Mouse (Mus musculus) central nervous system, embryonic 11.5 days (tissue): ENCODE data around the gene 2810459M11Rik. TPM values are rescaled to one million over a fixed set of nuclear protein-coding genes. Genes with fewer than 3 reads are reported as not detected.

Source experiments
- polyA plus RNA-seq: library from polyadenylated mRNA; depleted of rRNA; stranded (reverse); fragments of >200 nt; gene quantifications from 2 replicates; pipeline ENCODE4 v1.2.3, GENCODE M21; 2012; rRNA removed

2810459M11Rik gene
- 0.53 and 1.3 TPM in 2 replicates for polyA plus RNA-seq

GRCm38 (mm10) chr1:86045848-86046805 lies at the start of gene 2810459M11Rik:
2810459M11Rik (plus strand) TSS chr1:86045863.

GRCm38 (mm10) chr1:86016516-86016915 lies 29.1 kb upstream of the 2810459M11Rik start, which contains the start of gene Spata3:
Spata3 (plus strand) TSS chr1:86016816.

GRCm38 (mm10) chr1:86064271-86064991 lies 18.8 kb downstream of the 2810459M11Rik start, which contains the start of gene Psmd1:
Psmd1 (plus strand) TSS chr1:86064387.

Other genes with a start within 250 kb of the 2810459M11Rik start
- 86.2 and 112 TPM in 2 replicates for gene Itm2c, start 151.6 kb upstream of the 2810459M11Rik start, polyA plus RNA-seq
- 1.1 and 1.5 TPM in 2 replicates for gene 4933407L21Rik, start 117.4 kb upstream of the 2810459M11Rik start, polyA plus RNA-seq
- 0.01 TPM in 2 replicates for gene Gpr55, start 84.9 kb upstream of the 2810459M11Rik start, polyA plus RNA-seq
- gene Spata3, start 29.0 kb upstream of the 2810459M11Rik start, polyA plus RNA-seq: not detected in 2 replicates
- 112 and 125 TPM in 2 replicates for gene Psmd1, start 18.5 kb downstream of the 2810459M11Rik start, polyA plus RNA-seq
- not detected in 2 replicates for gene Htr2b, start 66.1 kb downstream of the 2810459M11Rik start, polyA plus RNA-seq
- gene Gm21972, start 87.8 kb downstream of the 2810459M11Rik start, polyA plus RNA-seq: 1.2 and 3.4 TPM in 2 replicates
- 20.2 and 23.9 TPM in 2 replicates for gene Armc9, start 108.9 kb downstream of the 2810459M11Rik start, polyA plus RNA-seq